Mouse (Mus musculus) liver, embryonic 14.5 days (tissue): ENCODE results near the gene 1700003F12Rik. TPM values are rescaled to one million over a fixed set of nuclear protein-coding genes. Genes with fewer than 3 reads are reported as not detected.

ENCODE experiments used
- ATAC-seq: fragments of 200-750 bp; cut with Nextera tagmentation; 2 replicates; pipeline ENCODE4 v1.8.0; 2017; ENCODE audit warnings: moderate number of reproducible peaks, mild to moderate bottlenecking, moderate library complexity; ENCODE audit not compliant: insufficient read depth
- DNase-seq, 3 experiments: peaks; one replicate each; pipeline ENCODE4 v3.0.0-alpha.2; 2012 to 2013; ENCODE audit warnings: low read depth in 3 of 3, low spot score in 3 of 3
- H3K27ac ChIP-seq: fragments of 300-500 bp; sonication (generic); 2 replicates; pipeline ENCODE4 v1.5.1; 2014; ENCODE audit warnings: moderate library complexity, mild to moderate bottlenecking, control low read depth, inconsistent platforms
- H3K27me3 ChIP-seq: fragments of 300-500 bp; sonication (generic); 2 replicates; pipeline ENCODE4 v1.6.1; 2014; ENCODE audit warnings: mild to moderate bottlenecking, low read length, moderate library complexity; ENCODE audit not compliant: control insufficient read depth, insufficient read depth
- H3K36me3 ChIP-seq: fragments of 300-500 bp; sonication (generic); replicated peaks from 2 replicates; pipeline ENCODE4 v1.6.1; 2014; ENCODE audit warnings: low read depth; ENCODE audit not compliant: control insufficient read depth, insufficient read depth
- H3K4me1 ChIP-seq, 2 experiments: fragments of 200-500 bp in 1 of 2; fragments of 300-500 bp in 1 of 2; sonication (generic) in 1 of 2; replicated peaks; 2 replicates each; pipeline ENCODE4 v1.6.1; 2012 to 2014; ENCODE audit warnings: antibody characterized with exemption in 1 of 2, inconsistent platforms in 1 of 2, low read length in 1 of 2; ENCODE audit not compliant: control insufficient read depth in 2 of 2, insufficient read depth in 2 of 2
- H3K4me2 ChIP-seq: fragments of 300-500 bp; sonication (generic); 2 replicates; pipeline ENCODE4 v1.6.1; 2014; ENCODE audit warnings: low read depth, mild to moderate bottlenecking, control low read depth, moderate library complexity
- H3K4me3 ChIP-seq, 2 experiments: fragments of 200-500 bp in 1 of 2; fragments of 300-500 bp in 1 of 2; sonication (generic) in 1 of 2; 2 replicates each; pipeline ENCODE4 v1.5.1; 2012 to 2014; ENCODE audit warnings: low read depth in 2 of 2, low read length in 2 of 2, mild to moderate bottlenecking in 2 of 2, control low read depth in 1 of 2, inconsistent platforms in 1 of 2, moderate library complexity in 1 of 2; ENCODE audit not compliant: insufficient read depth in 1 of 2
- H3K9ac ChIP-seq: fragments of 300-500 bp; sonication (generic); replicated peaks from 2 replicates; pipeline ENCODE4 v1.6.1; 2014; ENCODE audit warnings: mild to moderate bottlenecking, control low read depth, moderate library complexity
- H3K9me3 ChIP-seq: fragments of 300-500 bp; sonication (generic); 2 replicates; pipeline ENCODE4 v1.6.1; 2016; ENCODE audit warnings: low read length, mixed read lengths; ENCODE audit not compliant: control insufficient read depth
- CTCF ChIP-seq: IDR thresholded peaks from 2 replicates; pipeline ENCODE4 v1.5.1; 2016; ENCODE audit warnings: antibody characterized with exemption, low read depth, control low read depth
- EP300 ChIP-seq: IDR thresholded peaks from 2 replicates; pipeline ENCODE4 v1.6.1; 2016; ENCODE audit warnings: antibody characterized with exemption, low read depth
- WGBS: fragments of 180-500 bp; shearing (Covaris S2); extraction: QIAGEN DNeasy Blood & Tissue Kit; methylation state at CpG from one replicate; pipeline ENCODE4 v1.1.7; 2014; ENCODE audit not compliant: insufficient replicate concordance; 5-methylcytosine and 5-hydroxymethylcytosine counted together
- polyA plus RNA-seq, 2 experiments: library from polyadenylated mRNA; depleted of rRNA in 1 of 2; stranded (reverse) in 1 of 2; unstranded in 1 of 2; fragments of >200 nt; fragmentation: Nextera tagmentation in 1 of 2; extraction: Ambion mirVana in 1 of 2; gene quantifications; 2 replicates each; pipeline versions ENCODE4 v1.2.1 to v1.2.3; 2012 to 2014

Gene 1700003F12Rik
- polyA plus RNA-seq, 2 experiments: 1.1 to 1.3 TPM

DNA sequence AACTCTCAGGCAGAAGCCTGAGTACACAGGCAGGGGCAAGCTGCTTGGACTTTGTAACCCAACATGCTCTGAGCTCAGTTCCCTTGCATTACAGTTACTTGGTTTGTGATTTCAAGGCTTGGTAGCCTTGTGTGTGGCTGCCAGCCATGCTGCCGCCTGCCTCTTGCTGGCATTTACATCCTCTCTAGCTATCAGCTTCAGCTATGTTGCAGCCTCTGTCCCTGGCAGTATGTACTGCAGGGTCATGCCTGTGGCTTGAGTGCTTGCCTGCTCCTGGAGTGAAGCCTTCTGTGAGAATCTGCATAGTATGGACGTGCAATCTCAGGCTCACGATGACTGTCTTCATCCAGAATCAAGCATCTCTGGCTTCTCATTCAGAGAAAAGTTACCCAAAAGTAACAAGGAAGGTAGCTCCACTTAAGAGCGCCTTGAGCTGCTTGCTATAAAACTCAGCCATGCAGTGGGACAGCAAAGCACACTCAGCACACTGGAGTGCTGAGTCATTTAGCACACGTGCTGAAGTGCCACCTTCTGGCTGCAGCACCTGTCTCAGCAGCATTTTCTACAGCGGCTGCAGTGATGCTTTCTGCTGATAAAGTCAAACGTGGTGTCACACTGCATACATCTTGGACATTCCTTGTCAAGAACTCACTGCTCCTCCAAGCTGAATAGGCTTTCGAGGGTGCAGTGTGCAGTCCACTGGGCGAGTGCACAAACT, 39.2 kb upstream of the 1700003F12Rik start:
- peaks cover 0 to 4% of the 10 kb centered on the region in 2 experiments; a peak in 1 of 4 replicates for H3K4me1 ChIP-seq
- H3K9ac ChIP-seq: no peak overlapping the region
- peak; percentile 70 for ATAC-seq
- DNase-seq: peak in 2 of 3 experiments; percentile 16
- 57% methylated on average over 9 of the region's 9 CpGs for WGBS
- H3K36me3 ChIP-seq: no peaks in the 10 kb centered on the region
- no peaks in the 10 kb centered on the region for H3K9me3 ChIP-seq
- TF ChIP-seq EP300: no peak; the same call in 1 of the 2 replicates
- peak; percentile 57 for TF ChIP-seq CTCF
- no peaks in the 10 kb centered on the region for H3K27me3 ChIP-seq
- no peak overlapping the region for H3K4me2 ChIP-seq
- no peak overlapping the region for H3K4me3 ChIP-seq
- no peak overlapping the region for H3K27ac ChIP-seq

DNA sequence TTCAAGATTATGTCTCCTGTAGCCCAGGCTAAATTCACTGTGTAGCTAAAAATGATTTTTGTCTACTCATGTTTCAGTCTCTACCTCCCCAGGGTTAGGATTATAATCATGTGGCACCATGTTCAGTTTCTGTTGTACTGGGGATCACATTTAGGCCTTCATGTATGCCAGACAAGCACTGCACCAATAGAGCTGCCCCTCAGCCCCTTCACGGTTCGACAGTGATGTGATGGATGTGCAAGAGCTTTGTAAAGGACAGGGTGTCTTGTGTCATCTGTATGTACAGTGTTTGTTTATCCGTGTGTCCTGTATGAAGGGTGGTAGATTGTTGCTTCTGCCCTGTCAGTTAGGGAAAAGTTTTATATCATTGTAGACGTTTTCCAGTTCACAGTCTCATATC, 38.4 kb upstream of the 1700003F12Rik start:
- Histone ChIP-seq H3K4me3 (no peak overlapping the region), H3K4me1 (peaks cover 0 to 4% of the 10 kb centered on the region in 2 experiments; a peak in 1 of 4 replicates), H3K27me3 (no peaks in the 10 kb centered on the region), H3K27ac (no peak overlapping the region), H3K4me2 (no peak overlapping the region), H3K36me3 (no peaks in the 10 kb centered on the region), H3K9ac (no peak overlapping the region), H3K9me3 (no peaks in the 10 kb centered on the region)
- no peak for TF ChIP-seq CTCF
- no peak for TF ChIP-seq EP300
- DNase-seq: no peak
- no peak for ATAC-seq
- 77% methylated on average over 4 of the region's 4 CpGs for WGBS

DNA sequence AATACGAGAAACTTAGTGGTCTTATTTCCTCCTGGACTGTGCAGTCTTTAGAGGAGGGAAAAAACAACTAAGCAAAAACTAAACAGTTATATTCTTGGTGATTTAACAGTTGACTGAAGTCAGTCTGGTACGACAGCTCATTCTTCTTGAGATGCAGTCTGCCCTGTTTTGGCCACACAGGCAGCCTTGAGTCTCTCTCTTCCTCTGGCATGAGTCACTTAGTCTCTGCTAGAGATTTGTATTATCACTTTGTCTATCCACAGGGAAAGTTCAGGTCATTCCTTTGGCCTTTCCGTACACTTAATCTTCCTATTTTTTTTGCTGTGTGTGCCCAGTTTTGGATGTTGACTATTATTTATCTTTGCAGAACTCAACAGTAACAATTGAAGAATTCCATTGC, 36.7 kb upstream of the 1700003F12Rik start:
- WGBS: 79% methylated on average over 3 of the region's 3 CpGs
- H3K27ac ChIP-seq: no peak overlapping the region
- ATAC-seq (no peak), DNase-seq (no peak)
- no peak overlapping the region for H3K4me3 ChIP-seq
- H3K4me2 ChIP-seq: no peak overlapping the region
- TF ChIP-seq CTCF: no peak
- no peak for TF ChIP-seq EP300
- peaks cover 0 to 4% of the 10 kb centered on the region in 2 experiments; a peak in 1 of 4 replicates for H3K4me1 ChIP-seq
- no peak overlapping the region for H3K9ac ChIP-seq
- no peaks in the 10 kb centered on the region for H3K9me3 ChIP-seq
- no peaks in the 10 kb centered on the region for H3K36me3 ChIP-seq
- H3K27me3 ChIP-seq: no peaks in the 10 kb centered on the region

DNA sequence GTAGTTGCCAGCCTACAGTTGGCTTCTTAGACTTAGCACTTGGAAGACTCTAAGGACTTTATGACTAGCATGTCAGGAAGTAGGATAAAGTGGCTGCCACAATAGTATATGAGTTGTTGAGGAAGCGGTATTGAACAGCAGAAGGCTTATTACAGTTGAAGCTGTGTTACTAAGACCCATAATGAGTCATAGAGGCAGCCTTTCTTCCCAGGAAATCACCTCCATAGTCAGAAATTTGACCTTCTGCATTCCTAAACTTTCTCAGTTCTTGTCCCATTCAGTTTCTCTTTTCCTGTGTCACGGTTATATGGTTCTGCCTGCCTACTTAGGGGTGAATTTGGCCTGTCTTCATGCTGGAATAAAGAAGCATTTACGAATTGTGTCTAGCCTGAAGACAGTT, 29.9 kb upstream of the 1700003F12Rik start:
- no peaks in the 10 kb centered on the region for H3K9me3 ChIP-seq
- ATAC-seq: no peak
- no peak overlapping the region for H3K27ac ChIP-seq
- H3K27me3 ChIP-seq: no peaks in the 10 kb centered on the region
- H3K9ac ChIP-seq: no peak overlapping the region
- H3K36me3 ChIP-seq: no peaks in the 10 kb centered on the region; the same call in 1 of the 2 replicates
- H3K4me3 ChIP-seq: no peak overlapping the region
- no peak overlapping the region for H3K4me2 ChIP-seq
- no peaks in the 10 kb centered on the region for H3K4me1 ChIP-seq
- no peak for TF ChIP-seq CTCF
- DNase-seq: no peak
- 74% methylated on average over 3 of the region's 3 CpGs for WGBS

DNA sequence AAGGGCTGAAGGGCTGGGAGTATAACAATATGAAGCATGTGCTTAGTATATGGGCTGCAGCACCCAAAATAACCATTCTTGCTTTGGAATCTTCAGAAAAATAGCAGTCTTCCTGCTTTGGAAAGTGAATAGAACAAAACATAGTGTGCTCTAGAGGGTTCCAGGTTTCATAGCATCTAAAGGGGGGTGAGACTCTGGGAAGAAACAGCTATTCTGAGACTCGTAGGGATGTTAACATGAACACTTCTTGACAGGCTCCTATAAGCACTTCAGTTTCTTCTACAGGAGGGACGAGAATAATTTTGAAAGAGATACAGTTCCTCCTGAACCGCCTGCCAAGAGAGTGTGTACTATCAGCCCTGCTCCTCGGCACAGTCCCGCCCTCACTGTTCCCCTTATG, 29.5 kb upstream of the 1700003F12Rik start:
- Histone ChIP-seq H3K4me1 (no peaks in the 10 kb centered on the region), H3K27ac (no peak overlapping the region), H3K36me3 (no peaks in the 10 kb centered on the region; the same call in 1 of the 2 replicates), H3K4me2 (no peak overlapping the region), H3K4me3 (no peak overlapping the region), H3K9me3 (no peaks in the 10 kb centered on the region), H3K9ac (no peak overlapping the region), H3K27me3 (no peaks in the 10 kb centered on the region)
- no peak for ATAC-seq
- no peak for DNase-seq
- no peak for TF ChIP-seq CTCF
- TF ChIP-seq EP300: no peak
- WGBS: 70% methylated on average over 5 of the region's 5 CpGs
